24 mouse cellular contexts compared by ENCODE assay signal in genomic region chr9:29165731-29166130, GRCm38 (mm10).
"Had no signal": no experiment of that assay in that cellular context is flagged by ENCODE, and none has a peak within 500 bp of the region (broad histone marks: within the 10 kb centered on the region; RNA-seq: fewer than 3 reads in every experiment).

No protein-coding gene starts in this region.

- DNase-seq: forebrain, postnatal 0 days; gastrocnemius, postnatal 14 days; gastrocnemius, postnatal 36 days; kidney, adult 11 months; kidney, adult 2 months; kidney, adult 9 months; kidney, postnatal 14 days; kidney, postnatal 36 days; layer of hippocampus, adult 9-11 months; layer of hippocampus, postnatal 36 days; liver; liver, embryonic 13.5 days had no signal

- H3K9me3 ChIP-seq: forebrain, embryonic 15.5 days; hindbrain, embryonic 13.5 days; hindbrain, embryonic 15.5 days; kidney, embryonic 15.5 days; limb, embryonic 10.5 days; limb, embryonic 12.5 days; liver, embryonic 13.5 days; liver, embryonic 15.5 days had no signal

- H3K27me3 ChIP-seq: forebrain, embryonic 15.5 days; hindbrain, embryonic 13.5 days; hindbrain, embryonic 15.5 days; kidney, embryonic 15.5 days; limb, embryonic 12.5 days; liver, embryonic 13.5 days; liver, embryonic 15.5 days had no signal

- H3K9ac ChIP-seq: forebrain, embryonic 15.5 days; forebrain, postnatal 0 days; hindbrain, embryonic 13.5 days; hindbrain, embryonic 15.5 days; kidney, embryonic 15.5 days; limb, embryonic 12.5 days; liver, embryonic 13.5 days; liver, embryonic 15.5 days had no signal

- H3K4me3 ChIP-seq: forebrain, embryonic 15.5 days; heart, adult 2 months; hindbrain, embryonic 13.5 days; hindbrain, embryonic 15.5 days; kidney, embryonic 15.5 days; limb, embryonic 10.5 days; limb, embryonic 12.5 days; liver, embryonic 13.5 days; liver, embryonic 15.5 days had no signal

- H3K27ac ChIP-seq: forebrain, embryonic 15.5 days; heart, adult 2 months; hindbrain, embryonic 13.5 days; hindbrain, embryonic 15.5 days; hindbrain, postnatal 0 days; kidney, embryonic 15.5 days; kidney, postnatal 0 days; limb, embryonic 10.5 days; limb, embryonic 12.5 days; liver, embryonic 13.5 days; liver, embryonic 15.5 days had no signal

- H3K4me1 ChIP-seq: kidney, embryonic 15.5 days; liver, embryonic 13.5 days; liver, embryonic 15.5 days had no signal

- ATAC-seq: forebrain, embryonic 15.5 days; forebrain, postnatal 0 days; hindbrain, postnatal 0 days; intestine, embryonic 16.5 days had no signal

- H3K4me2 ChIP-seq: forebrain, embryonic 15.5 days; hindbrain, embryonic 13.5 days; hindbrain, embryonic 15.5 days; kidney, embryonic 15.5 days; limb, embryonic 12.5 days; liver, embryonic 11.5 days; liver, embryonic 13.5 days; liver, embryonic 15.5 days had no signal

- H3K36me3 ChIP-seq: forebrain, embryonic 15.5 days; hindbrain, embryonic 13.5 days; hindbrain, embryonic 15.5 days; kidney, embryonic 15.5 days; limb, embryonic 10.5 days; limb, embryonic 12.5 days; liver, embryonic 13.5 days; liver, embryonic 15.5 days had no signal
